Mouse (Mus musculus): ENCODE data around the gene Rreb1. TPM values are rescaled to one million over a fixed set of nuclear protein-coding genes. Genes with fewer than 3 reads are reported as not detected.

Gene Rreb1
- polyA plus RNA-seq, 3 experiments from 2014 or later = 0.91 to 6.8 (median 5.0) TPM

DNA sequence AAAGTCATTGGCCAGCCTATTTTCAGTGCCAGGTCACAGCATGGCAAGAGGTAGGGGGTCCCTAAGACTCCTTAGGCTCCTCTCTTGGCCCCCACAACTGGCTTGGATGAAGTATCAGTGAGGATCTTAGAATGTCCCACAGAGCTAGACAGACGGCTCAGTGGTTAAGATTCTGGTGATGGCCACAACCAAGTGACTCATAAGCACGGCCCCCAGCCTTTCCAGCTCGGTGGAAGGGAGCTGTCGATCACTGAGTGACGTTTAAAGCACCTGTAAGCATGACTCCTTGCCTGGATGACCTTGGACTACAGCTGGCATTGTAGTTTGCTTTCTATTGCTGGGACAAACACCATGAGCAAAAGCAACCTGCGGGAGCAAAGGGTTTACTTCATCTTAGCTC lies 174.8 kb downstream of the Rreb1 start:
- no peak for ATAC-seq

DNA sequence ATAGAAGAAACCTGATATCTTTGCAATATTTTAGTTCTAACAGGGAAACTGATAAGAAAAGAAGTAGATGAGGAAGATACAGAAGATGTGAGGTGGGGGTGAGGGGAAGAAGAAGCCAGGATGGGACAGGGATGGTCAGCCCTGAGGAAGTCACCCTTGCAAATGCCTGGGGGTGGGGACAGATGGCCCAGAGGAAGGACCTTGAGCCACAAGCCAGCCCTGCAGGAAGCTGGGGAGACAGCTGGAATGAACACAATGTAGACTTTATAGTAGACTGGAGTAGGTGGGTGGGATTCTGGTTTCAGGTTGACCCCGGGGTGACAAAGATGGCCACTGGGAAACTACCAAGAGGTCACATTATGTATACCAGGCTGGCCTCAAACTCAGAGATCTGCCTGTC lies 176.1 kb downstream of the Rreb1 start:
- no peak for ATAC-seq

DNA sequence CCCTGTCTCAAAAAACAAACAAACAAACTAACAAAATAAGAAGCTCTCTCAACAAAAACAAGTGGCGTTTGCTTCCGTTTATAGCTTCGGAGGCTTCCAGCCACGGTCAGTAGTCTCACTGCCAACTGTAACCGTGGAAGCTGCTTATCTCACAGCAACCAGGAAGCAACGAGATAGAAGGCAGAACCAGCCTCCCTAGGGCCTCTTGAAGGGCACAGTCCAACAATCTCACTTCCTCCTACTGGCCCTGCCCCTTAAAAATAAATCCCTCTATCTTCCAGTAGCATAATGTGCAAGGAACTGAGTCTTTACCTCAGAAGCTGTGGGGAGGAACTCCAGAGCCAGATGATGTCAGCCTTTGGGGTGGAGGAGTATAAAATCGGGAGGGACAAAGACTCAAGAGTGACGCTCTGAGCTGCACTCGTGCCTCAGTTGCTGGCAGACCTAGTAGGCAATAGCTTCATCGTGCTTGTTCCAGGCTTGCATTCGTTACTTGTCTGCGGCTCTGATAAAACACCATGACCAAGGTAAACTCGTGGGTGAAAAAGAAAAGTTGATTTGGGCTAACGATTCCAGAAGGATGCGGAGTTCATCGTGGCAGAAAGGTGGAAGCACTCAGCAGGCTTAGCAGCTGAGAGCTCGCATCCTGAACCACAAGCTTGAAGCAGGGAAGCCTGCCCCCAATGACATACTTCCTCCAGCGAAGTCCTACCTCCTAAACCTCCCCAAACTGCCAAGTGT lies 180.5 kb downstream of the Rreb1 start:
- no peak for ATAC-seq

DNA sequence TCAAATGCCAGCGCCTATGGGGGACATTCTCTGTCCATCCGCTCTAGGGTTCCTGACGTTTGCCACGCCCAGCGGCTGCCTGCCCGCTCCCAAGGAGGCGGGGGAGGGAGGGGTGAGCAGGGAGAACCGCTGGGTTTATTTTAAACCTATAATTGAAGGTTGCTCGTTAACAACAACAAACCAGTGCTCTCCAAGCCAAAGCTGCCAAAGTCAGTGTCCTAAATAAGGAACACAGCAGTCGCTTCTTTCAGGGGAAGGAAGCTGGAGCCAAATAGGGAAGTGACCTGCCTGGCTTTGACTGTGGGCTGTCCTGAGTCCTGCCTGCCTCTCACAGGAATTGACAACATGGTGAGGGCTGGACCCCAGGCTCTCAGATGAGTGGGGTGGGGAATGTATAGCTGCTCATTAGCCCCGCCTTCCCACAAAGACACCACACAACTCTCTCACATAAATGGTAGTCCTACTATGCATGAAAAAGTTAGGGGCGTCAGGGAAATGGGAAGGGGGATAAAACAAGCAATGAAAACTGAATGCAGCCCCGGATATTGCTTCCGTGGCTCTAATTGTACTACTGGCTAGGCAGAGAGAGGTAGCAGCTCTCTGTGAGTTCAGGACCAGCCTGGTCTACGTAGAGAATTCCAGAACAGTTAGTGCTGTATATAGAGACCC lies 181.2 kb downstream of the Rreb1 start:
- no peak for ATAC-seq

DNA sequence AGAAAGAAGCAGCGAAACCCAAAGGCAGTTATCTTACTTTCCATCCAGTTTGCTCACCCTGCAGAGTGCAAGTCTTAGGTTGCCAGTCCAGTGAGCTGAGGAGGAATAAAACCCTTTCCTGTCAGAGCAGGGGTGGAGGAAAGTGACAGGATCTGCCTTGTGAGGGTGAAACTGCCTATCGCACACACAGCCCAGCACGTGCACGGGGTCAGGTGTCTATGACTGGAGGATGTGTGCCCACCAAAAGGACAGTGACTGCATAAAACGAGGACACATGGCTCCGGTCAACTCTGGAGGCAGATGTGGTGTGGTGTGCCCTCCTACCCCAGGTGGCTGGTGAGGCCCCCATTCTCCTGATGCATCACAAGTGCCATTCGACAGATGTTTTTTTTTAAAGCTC lies 181.7 kb downstream of the Rreb1 start:
- ATAC-seq = no peak

GRCm38 (mm10) chr13:37962541-37962940 lies 184.3 kb downstream of the Rreb1 start:
- ATAC-seq = no peak

GRCm38 (mm10) chr13:37963354-37964007 lies 185.3 kb downstream of the Rreb1 start:
- ATAC-seq = peak; percentile 91

DNA sequence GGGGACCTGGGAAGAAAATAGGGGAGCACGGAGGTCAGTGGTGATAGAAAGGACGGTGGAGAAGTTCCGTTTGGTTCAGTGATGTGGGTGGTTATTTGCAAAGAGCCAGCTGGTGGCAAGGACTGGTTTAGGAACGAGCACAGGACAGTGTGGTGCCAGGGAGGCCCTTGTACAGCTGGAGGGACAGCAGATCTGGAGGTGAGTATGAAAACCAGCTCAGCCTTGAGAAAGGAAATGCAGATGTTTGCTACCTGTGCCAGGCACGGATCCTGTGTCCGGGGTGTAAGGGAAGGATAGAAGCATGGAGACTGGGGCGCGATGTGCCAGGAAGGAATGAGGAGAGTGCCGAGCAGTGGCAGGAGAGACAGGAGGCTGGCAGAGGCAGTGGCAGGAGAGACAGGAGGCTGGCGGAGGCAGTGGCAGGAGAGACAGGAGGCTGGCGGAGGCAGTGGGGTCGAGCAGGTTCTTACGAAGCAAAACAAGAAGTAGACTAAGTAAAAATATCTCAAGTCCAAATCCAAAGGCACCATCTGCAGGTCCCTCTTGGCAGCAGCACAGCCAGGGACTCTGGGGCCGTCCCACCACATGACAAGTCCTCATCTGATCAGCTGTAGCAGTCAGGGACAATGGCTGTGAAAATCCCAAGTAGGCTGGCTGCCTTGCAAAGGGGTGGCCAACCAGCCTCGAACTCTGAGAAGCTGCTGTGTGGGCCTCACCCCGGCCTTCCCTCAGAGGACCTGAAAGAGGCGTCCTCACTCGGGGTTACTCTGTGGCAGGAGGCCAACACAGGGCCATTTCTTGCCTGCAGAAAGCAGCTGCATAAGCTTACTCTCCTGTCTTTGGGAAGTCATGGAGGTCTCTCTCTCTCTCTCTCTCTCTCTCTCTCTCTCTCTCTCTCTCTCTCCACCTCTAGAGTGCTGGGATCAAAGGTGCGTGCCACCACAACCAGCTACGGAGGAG lies 186.2 kb downstream of the Rreb1 start:
- no peak for ATAC-seq

DNA sequence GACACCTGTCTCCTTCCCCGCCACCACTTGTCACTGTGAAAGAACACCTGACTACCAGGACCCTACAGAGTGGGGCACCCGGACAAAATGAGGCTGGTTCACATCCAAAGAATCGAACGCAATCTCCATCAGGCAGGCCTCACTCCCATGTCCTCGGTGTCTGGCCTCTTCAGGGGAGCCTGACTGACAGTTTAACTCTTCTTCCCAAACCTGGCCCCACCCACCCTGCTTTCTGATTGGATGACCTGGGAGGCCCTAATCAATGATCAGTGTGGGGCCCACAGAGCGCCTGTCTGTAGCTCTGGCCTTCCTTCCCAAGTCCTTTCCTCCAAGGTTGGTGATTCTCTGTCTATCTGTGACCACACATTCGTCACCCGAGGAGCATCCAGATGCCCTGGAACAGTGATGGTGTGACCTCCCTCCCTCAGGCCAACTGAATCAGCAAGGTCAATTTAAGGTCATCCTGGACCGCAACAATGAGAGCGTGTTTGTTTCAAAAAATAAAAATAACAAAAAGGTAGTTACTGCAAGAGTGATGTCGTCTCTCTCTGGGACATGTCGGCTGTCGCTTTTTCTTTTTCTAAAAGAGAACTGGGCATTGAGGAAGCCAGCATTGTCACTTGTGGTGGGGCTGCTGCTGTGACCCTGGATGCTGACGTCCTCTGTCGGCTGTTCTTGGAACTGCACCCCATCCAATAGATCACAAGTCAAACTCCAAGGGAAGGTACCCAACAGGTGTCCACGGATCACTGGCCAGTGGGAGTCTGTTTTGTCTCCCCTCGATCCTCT lies 187.1 kb downstream of the Rreb1 start:
- ATAC-seq = no peak

GRCm38 (mm10) chr13:37966256-37967051 lies 188.3 kb downstream of the Rreb1 start:
- no peak for ATAC-seq

DNA sequence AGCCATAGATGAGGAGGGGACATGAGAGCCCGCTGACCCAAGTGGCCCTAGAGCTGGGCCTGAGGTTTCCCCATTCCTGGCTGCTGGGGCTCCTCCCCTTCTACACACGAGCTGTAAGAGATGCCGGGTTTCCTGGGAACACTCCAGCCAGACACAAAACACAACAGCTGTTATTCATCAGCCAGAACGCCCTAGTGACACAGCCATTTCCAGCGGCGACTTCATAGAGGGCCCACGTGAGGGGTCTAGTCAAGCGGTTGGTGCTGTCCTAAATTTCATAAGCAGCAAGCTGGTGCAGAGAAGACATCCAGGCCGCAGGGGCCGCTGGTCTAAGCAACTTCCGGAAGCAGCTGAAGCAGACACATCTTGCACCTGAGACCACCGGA lies 188.8 kb downstream of the Rreb1 start:
- no peak for ATAC-seq

DNA sequence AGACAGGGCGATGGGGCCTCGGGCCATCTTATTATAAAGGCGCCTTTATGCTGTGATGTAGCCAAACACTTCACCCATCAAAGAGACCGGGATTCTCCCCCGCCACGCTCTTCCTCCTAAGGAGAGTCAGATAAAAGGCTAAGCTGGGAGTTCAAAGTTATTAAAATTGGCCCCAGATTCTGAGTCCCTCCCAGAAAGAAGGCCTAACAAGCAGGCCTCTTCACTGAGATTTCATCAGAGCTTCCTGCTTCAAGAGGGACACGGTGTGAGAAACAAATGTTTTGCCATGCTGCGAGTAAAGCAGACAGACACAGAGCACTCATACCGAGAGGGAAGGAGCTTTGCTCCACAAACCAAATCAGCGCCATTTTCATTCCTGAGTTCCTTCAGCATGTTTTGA lies 189.4 kb downstream of the Rreb1 start:
- no peak for ATAC-seq

DNA sequence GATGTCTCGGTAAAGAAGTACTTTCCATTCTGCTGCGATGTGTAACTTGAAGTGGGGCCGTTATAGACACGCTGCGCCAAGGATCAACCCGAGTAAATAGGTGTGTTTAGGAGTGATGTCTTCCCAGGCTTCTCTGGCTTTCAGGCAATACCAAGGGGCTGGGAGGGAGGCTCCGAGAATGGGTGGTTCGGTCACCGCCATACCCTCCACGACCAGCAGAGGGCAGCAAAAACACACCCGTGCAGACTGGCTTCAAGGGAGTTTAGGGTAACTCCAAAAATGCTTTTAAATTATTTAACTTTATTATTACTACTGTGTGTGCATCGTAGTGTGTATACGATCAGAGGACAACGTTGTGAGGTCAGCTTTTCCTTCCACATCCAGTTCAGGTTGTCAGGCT lies 191.1 kb downstream of the Rreb1 start:
- ATAC-seq = peak; percentile 89

DNA sequence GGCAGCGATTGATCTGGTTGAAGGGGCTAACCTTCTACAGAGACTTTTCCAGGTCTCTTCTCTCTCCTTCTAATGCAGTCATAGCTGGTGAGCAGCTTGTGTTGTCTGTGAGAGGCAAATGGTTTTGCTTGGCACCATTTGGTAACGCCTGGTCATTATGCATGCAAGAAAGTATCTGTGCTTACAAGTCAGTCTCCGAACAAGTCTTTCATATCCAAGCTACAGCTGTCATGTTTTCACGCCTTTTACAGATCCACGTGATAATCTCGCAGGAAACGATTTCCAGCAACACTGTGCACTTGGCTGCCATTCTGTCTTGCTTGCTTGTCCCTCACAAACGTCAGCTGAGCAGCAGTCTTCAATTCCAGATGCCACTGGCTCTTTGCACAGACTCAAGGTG lies 191.8 kb downstream of the Rreb1 start:
- ATAC-seq = no peak

DNA sequence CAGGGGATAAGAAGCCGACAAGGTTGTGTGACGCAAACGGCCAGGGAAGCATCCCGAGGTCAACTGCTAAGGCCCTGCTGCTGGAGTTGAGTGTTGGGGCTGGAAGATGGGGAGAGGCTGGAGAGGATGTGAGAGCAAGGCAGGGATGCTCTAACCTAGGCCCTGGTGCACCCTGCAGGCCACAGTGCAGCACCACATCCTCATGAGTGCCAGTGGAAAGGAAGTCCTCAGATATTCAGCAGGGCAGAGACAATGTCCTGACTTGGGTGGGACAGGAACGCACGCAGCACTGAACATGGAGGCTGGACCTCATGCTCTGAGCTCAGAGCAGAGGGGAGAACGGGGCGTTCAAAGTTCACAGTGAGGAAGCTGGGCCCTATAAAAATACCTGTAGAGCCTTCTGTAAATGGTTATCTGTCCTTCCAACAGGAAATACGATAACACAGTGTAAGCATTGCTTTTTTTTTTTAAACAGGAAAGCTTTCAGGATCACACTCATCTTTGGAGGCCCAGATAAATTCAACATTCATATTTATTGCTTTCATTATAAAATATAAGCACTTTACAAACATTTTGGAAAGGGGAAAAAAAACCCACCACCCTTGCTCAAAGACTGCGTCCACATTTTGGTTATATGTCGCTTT lies 192.8 kb downstream of the Rreb1 start:
- ATAC-seq = no peak

DNA sequence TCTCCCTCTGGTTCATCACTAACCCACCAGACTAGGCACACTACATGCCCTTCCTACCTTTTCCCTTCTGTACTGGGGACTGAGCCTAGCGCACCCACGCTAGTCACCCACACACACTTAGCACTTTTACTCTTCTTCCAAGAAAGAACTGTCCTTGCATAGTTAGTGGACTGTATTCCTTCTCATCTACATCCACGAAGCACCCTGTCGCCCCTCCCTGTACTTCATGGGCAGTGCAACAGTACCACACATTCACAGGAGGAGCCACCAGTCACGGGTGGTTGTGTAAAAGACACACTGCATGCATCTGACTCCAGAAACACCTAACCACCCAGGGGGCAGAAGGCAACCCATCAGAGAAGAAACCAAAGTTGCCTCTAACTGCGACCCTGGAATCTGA lies 195.8 kb downstream of the Rreb1 start:
- ATAC-seq = no peak

DNA sequence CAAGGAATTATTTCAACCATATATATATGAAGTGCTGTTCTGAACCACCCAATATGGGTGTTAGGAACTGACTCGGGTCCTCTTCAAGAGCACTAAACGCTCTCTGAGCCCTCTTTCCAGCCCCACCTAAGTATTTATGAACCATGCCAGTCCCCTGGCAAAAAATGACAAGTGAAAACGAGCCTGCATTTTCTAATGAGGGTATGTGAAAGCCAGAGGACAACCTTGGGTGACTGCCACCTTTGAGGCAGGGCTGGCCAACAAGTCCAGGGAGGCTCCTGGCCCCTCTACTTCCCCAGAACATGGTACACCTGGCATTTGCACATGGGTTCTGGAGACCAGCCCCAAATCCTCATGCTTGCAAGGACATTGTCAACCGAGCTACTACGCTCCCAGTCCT lies 196.5 kb downstream of the Rreb1 start:
- ATAC-seq = no peak

- no peak for ATAC-seq
These were observed 201.3 kb downstream of the Rreb1 start for GRCm38 (mm10) chr13:37979506-37979905.

- ATAC-seq = no peak
These were observed 202.1 kb downstream of the Rreb1 start for GRCm38 (mm10) chr13:37980346-37980745.

- ATAC-seq = no peak
These were observed 202.9 kb downstream of the Rreb1 start for GRCm38 (mm10) chr13:37981063-37981462.

- no peak for ATAC-seq
These were observed 208.0 kb downstream of the Rreb1 start for GRCm38 (mm10) chr13:37986166-37986565.
